Mouse (Mus musculus) CD4-positive, CD25-positive, alpha-beta regulatory T cell, adult 4 months (primary cell): ENCODE results near the gene Foxg1. TPM values are rescaled to one million over a fixed set of nuclear protein-coding genes. Genes with fewer than 3 reads are reported as not detected.

Experiments used
- ATAC-seq: one replicate; pipeline ENCODE4 v1.8.0; 2017
- polyA plus RNA-seq, 2 experiments: library from polyadenylated mRNA; unstranded; fragments of 100-300 nt; shearing (Covaris generic); gene quantifications; one replicate each; pipeline ENCODE4 v1.2.1; 2017

The Foxg1 gene
- polyA plus RNA-seq, 2 experiments from 2014 or later, result not detected

- no peak for ATAC-seq
Observed at GRCm38 (mm10) chr12:49417963-49418362, 35.5 kb downstream of the Foxg1 start.

Other genes starting within 250 kb of the Foxg1 start
- not detected for gene Gm43517, start 2.5 kb downstream of the Foxg1 start, polyA plus RNA-seq